Mouse (Mus musculus): Measurements from ENCODE around the gene Aplp2. TPM values are rescaled to one million over a fixed set of nuclear protein-coding genes. Genes with fewer than 3 reads are reported as not detected.
A peak's percentile ranks its signal among the peaks of the same experiment; 100 is the strongest.

Aplp2 gene
- polyA plus RNA-seq, 2 experiments = 202 to 228 TPM

- no peak overlapping the region for H3K4me2 ChIP-seq (replicated peaks; ENCODE audit: low read depth, low read length, severe bottlenecking)
- no peak overlapping the region for H3K27ac ChIP-seq (replicated peaks; ENCODE audit: low read depth, low read length)
- H3K9ac ChIP-seq (ENCODE audit: low read depth, low read length, severe bottlenecking) = no peak overlapping the region
- no peaks in the 10 kb centered on the region for H3K27me3 ChIP-seq (ENCODE audit: control insufficient read depth, insufficient read depth, low read length)
- ATAC-seq (ENCODE audit: low FRiP score, low read depth) = no peak
- H3K9me3 ChIP-seq (ENCODE audit: control insufficient read depth, low read length) = no peaks in the 10 kb centered on the region
- H3K4me1 ChIP-seq (ENCODE audit: control insufficient read depth, insufficient read depth, low read length) = no peaks in the 10 kb centered on the region
- peaks cover 91% of the 10 kb centered on the region for H3K36me3 ChIP-seq (ENCODE audit: control insufficient read depth, insufficient read depth, low read length)
- DNase-seq (ENCODE audit: low spot score) = peak; percentile 9
- H3K4me3 ChIP-seq (replicated peaks; ENCODE audit: low read length) = no peak overlapping the region
- 82% methylated on average over 4 of the region's 4 CpGs for WGBS
- TF ChIP-seq POLR2A (IDR thresholded peaks at IDR 0.05; ENCODE audit: borderline replicate concordance, extremely low read depth, insufficient read depth, insufficient read length) = no peak
Observed at GRCm38 (mm10) chr9:31159910-31160309, 51.7 kb downstream of the Aplp2 start.

- Histone ChIP-seq H3K9me3 (ENCODE audit: control insufficient read depth, low read length) (no peaks in the 10 kb centered on the region), H3K4me2 (replicated peaks; ENCODE audit: low read depth, low read length, severe bottlenecking) (no peak overlapping the region), H3K9ac (ENCODE audit: low read depth, low read length, severe bottlenecking) (no peak overlapping the region), H3K4me1 (ENCODE audit: control insufficient read depth, insufficient read depth, low read length) (no peaks in the 10 kb centered on the region), H3K27me3 (ENCODE audit: control insufficient read depth, insufficient read depth, low read length) (no peaks in the 10 kb centered on the region), H3K4me3 (replicated peaks; ENCODE audit: low read length) (no peak overlapping the region), H3K27ac (replicated peaks; ENCODE audit: low read depth, low read length) (no peak overlapping the region), H3K36me3 (ENCODE audit: control insufficient read depth, insufficient read depth, low read length) (peaks cover 91% of the 10 kb centered on the region)
- no peak for TF ChIP-seq POLR2A (IDR thresholded peaks at IDR 0.05; ENCODE audit: borderline replicate concordance, extremely low read depth, insufficient read depth, insufficient read length)
- ATAC-seq (ENCODE audit: low FRiP score, low read depth) = no peak
- 85% methylated on average over 8 of the region's 8 CpGs for WGBS
- no peak for DNase-seq (ENCODE audit: low spot score)
Observed at GRCm38 (mm10) chr9:31156594-31156993, 55.0 kb downstream of the Aplp2 start.

GRCm38 (mm10) chr9:31151050-31151449, 60.6 kb downstream of the Aplp2 start:
- Histone ChIP-seq H3K4me1 (ENCODE audit: control insufficient read depth, insufficient read depth, low read length) (no peaks in the 10 kb centered on the region), H3K4me3 (replicated peaks; ENCODE audit: low read length) (no peak overlapping the region), H3K27me3 (ENCODE audit: control insufficient read depth, insufficient read depth, low read length) (no peaks in the 10 kb centered on the region), H3K36me3 (ENCODE audit: control insufficient read depth, insufficient read depth, low read length) (peaks cover 65% of the 10 kb centered on the region), H3K4me2 (replicated peaks; ENCODE audit: low read depth, low read length, severe bottlenecking) (no peak overlapping the region), H3K9me3 (ENCODE audit: control insufficient read depth, low read length) (no peaks in the 10 kb centered on the region), H3K9ac (ENCODE audit: low read depth, low read length, severe bottlenecking) (no peak overlapping the region), H3K27ac (replicated peaks; ENCODE audit: low read depth, low read length) (no peak overlapping the region)
- peak; percentile 29 for DNase-seq (ENCODE audit: low spot score)
- WGBS = 85% methylated on average over 2 of the region's 2 CpGs
- no peak for TF ChIP-seq POLR2A (IDR thresholded peaks at IDR 0.05; ENCODE audit: borderline replicate concordance, extremely low read depth, insufficient read depth, insufficient read length)
- no peak for ATAC-seq (ENCODE audit: low FRiP score, low read depth)

- Histone ChIP-seq H3K27me3 (ENCODE audit: control insufficient read depth, insufficient read depth, low read length) (no peaks in the 10 kb centered on the region), H3K4me3 (replicated peaks; ENCODE audit: low read length) (no peak overlapping the region), H3K4me2 (replicated peaks; ENCODE audit: low read depth, low read length, severe bottlenecking) (no peak overlapping the region), H3K36me3 (ENCODE audit: control insufficient read depth, insufficient read depth, low read length) (peaks cover 43% of the 10 kb centered on the region), H3K9me3 (ENCODE audit: control insufficient read depth, low read length) (no peaks in the 10 kb centered on the region), H3K9ac (ENCODE audit: low read depth, low read length, severe bottlenecking) (no peak overlapping the region), H3K27ac (replicated peaks; ENCODE audit: low read depth, low read length) (no peak overlapping the region), H3K4me1 (ENCODE audit: control insufficient read depth, insufficient read depth, low read length) (no peaks in the 10 kb centered on the region)
- DNase-seq (ENCODE audit: low spot score) (no peak), ATAC-seq (ENCODE audit: low FRiP score, low read depth) (no peak)
- TF ChIP-seq POLR2A (IDR thresholded peaks at IDR 0.05; ENCODE audit: borderline replicate concordance, extremely low read depth, insufficient read depth, insufficient read length) = no peak
- 78% methylated on average over 7 of the region's 7 CpGs for whole genome bisulfite sequencing
Observed at GRCm38 (mm10) chr9:31148135-31148534, 63.5 kb downstream of the Aplp2 start.

- Histone ChIP-seq H3K4me1 (ENCODE audit: control insufficient read depth, insufficient read depth, low read length) (no peaks in the 10 kb centered on the region), H3K27ac (replicated peaks; ENCODE audit: low read depth, low read length) (no peak overlapping the region), H3K9me3 (ENCODE audit: control insufficient read depth, low read length) (no peaks in the 10 kb centered on the region), H3K4me3 (replicated peaks; ENCODE audit: low read length) (no peak overlapping the region), H3K4me2 (replicated peaks; ENCODE audit: low read depth, low read length, severe bottlenecking) (no peak overlapping the region), H3K27me3 (ENCODE audit: control insufficient read depth, insufficient read depth, low read length) (no peaks in the 10 kb centered on the region), H3K9ac (ENCODE audit: low read depth, low read length, severe bottlenecking) (no peak overlapping the region), H3K36me3 (ENCODE audit: control insufficient read depth, insufficient read depth, low read length) (peaks cover 24% of the 10 kb centered on the region)
- no peak for TF ChIP-seq POLR2A (IDR thresholded peaks at IDR 0.05; ENCODE audit: borderline replicate concordance, extremely low read depth, insufficient read depth, insufficient read length)
- ATAC-seq (ENCODE audit: low FRiP score, low read depth) (no peak), DNase-seq (ENCODE audit: low spot score) (no peak)
- 85% methylated on average over 7 of the region's 7 CpGs for WGBS
Observed at GRCm38 (mm10) chr9:31145272-31145925, 66.2 kb downstream of the Aplp2 start.

Data from limb, embryonic 14.5 days (tissue).